Mouse (Mus musculus): ENCODE data around the gene Col1a1. TPM values are rescaled to one million over a fixed set of nuclear protein-coding genes. Genes with fewer than 3 reads are reported as not detected.

Gene Col1a1
- 1.5 TPM for polyA plus RNA-seq (2014; fragmentation: Illumina TruSeq; extraction: RNeasy Lipid Tissue Mini Kit (QIAGEN cat#74804); ENCODE audit: low read depth, low replicate concordance)

DNA sequence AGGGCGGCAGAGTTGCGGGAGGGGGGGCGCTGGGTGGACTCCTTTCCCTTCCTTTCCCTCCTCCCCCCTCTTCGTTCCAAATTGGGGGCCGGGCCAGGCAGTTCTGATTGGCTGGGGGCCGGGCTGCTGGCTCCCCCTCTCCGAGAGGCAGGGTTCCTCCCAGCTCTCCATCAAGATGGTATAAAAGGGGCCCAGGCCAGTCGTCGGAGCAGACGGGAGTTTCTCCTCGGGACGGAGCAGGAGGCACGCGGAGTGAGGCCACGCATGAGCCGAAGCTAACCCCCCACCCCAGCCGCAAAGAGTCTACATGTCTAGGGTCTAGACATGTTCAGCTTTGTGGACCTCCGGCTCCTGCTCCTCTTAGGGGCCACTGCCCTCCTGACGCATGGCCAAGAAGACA is at the start of gene Col1a1:
Col1a1 (plus strand) TSS at position 180 of the 400 bp plus-strand sequence.

DNA sequence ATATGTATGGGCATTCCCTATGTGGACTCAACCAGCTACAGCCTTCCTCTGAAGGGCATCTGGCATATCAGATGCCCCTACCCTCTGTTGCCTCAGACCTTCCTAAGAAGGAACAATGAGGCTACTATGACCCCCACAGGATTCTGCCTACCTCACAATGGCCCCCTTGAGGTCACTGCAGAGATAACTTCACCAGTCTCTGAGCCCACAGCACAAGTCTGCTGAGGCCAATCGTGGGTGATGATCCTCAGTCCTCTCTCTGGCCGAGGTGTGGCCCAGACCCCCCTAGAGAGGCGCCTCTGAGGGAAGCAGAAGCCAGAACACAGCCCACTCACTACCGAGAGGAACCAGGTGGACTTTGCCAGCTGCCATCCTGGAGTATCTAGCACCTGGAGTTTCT is 31.4 kb downstream of the Col1a1 start, which contains the start of gene Hils1:
Hils1 (plus strand) TSS at position 175 of the 400 bp plus-strand sequence.

DNA sequence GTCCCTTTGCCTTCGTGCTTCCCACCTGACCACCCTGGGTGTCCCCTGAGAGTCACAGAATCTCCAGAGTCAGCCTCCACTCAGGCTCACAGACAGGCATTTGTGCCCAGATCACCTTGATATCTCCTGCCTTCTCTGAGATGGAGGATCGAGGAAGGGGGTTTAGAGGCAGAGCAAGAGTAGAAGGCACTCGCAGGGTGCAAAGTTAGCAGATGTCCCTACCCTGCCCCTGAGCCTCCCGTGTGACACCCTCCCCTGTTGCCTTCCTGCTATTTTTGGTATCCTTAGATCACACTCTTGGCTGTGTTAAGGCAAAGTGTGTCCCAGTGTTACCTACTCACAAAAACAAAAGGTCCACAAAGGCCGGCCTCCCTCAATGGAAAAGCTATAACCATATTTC is 40.2 kb downstream of the Col1a1 start, which contains the start of gene Sgca:
Sgca (minus strand) TSS at position 129 of the 400 bp plus-strand sequence.

DNA sequence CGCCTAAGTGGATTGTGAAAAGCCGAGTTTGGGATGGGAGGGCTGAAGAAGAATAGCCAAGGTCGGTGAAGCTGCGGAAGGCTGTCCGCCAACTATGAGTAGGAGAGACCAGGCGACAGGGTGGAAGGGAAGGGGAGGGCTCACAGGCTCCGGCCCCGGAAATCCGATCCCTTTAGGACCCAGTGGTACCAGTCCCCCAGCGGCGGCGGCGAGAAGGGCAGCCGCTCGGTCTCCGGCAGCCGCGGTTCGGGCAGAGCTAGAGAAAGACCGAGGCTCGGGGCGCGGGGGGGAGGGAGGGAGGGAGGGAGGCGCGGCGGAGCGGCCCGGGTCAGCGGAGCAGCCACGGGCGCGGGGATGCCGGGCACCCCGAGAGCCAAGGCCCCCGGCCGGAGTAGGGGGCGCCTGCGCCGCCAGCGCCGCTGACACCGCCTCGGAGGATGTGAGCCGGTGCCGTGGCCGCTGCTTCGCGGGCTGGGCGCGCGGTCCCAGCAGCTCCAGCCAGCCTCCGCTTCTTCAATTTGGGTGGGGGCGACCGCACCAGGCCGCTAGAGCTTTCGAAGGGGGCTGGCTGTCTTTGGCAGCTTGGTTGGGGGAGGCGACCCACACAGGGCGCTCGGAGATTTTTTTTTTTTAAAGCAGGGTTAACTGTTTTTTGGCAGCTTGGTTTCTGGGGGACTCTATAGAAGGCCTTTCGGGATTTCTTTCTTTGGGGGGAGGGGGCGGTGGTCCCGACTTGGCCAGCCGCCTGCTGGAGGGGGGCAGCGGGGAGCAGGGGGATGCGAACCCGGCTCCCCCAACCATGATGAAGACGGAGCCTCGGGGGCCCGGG is 54.9 kb downstream of the Col1a1 start, which contains the start of gene Ppp1r9b:
Ppp1r9b (plus strand) TSS at position 287 of the 829 bp plus-strand sequence.

Other genes starting within 250 kb of the Col1a1 start
- gene Gm11541, start 231.7 kb upstream of the Col1a1 start, polyA plus RNA-seq (2014; fragmentation: Illumina TruSeq; extraction: RNeasy Lipid Tissue Mini Kit (QIAGEN cat#74804); ENCODE audit: low read depth, low replicate concordance), result not detected
- not detected for gene Cdc34b, start 194.4 kb upstream of the Col1a1 start, polyA plus RNA-seq (2014; fragmentation: Illumina TruSeq; extraction: RNeasy Lipid Tissue Mini Kit (QIAGEN cat#74804); ENCODE audit: low read depth, low replicate concordance)
- gene Tmem92, start 153.5 kb upstream of the Col1a1 start, polyA plus RNA-seq (2014; fragmentation: Illumina TruSeq; extraction: RNeasy Lipid Tissue Mini Kit (QIAGEN cat#74804); ENCODE audit: low read depth, low replicate concordance), result not detected
- gene Hils1, start 31.4 kb downstream of the Col1a1 start, polyA plus RNA-seq (2014; fragmentation: Illumina TruSeq; extraction: RNeasy Lipid Tissue Mini Kit (QIAGEN cat#74804); ENCODE audit: low read depth, low replicate concordance), result not detected
- gene Sgca, start 40.1 kb downstream of the Col1a1 start, polyA plus RNA-seq (2014; fragmentation: Illumina TruSeq; extraction: RNeasy Lipid Tissue Mini Kit (QIAGEN cat#74804); ENCODE audit: low read depth, low replicate concordance), result not detected
- 8.9 TPM for gene Ppp1r9b, start 54.8 kb downstream of the Col1a1 start, polyA plus RNA-seq (2014; fragmentation: Illumina TruSeq; extraction: RNeasy Lipid Tissue Mini Kit (QIAGEN cat#74804); ENCODE audit: low read depth, low replicate concordance)
- not detected for gene Samd14, start 73.7 kb downstream of the Col1a1 start, polyA plus RNA-seq (2014; fragmentation: Illumina TruSeq; extraction: RNeasy Lipid Tissue Mini Kit (QIAGEN cat#74804); ENCODE audit: low read depth, low replicate concordance)
- gene Pdk2, start 105.1 kb downstream of the Col1a1 start, polyA plus RNA-seq (2014; fragmentation: Illumina TruSeq; extraction: RNeasy Lipid Tissue Mini Kit (QIAGEN cat#74804); ENCODE audit: low read depth, low replicate concordance), result 11.2 TPM
- 1.5 TPM for gene Itga3, start 140.6 kb downstream of the Col1a1 start, polyA plus RNA-seq (2014; fragmentation: Illumina TruSeq; extraction: RNeasy Lipid Tissue Mini Kit (QIAGEN cat#74804); ENCODE audit: low read depth, low replicate concordance)
- not detected for gene Dlx3, start 183.9 kb downstream of the Col1a1 start, polyA plus RNA-seq (2014; fragmentation: Illumina TruSeq; extraction: RNeasy Lipid Tissue Mini Kit (QIAGEN cat#74804); ENCODE audit: low read depth, low replicate concordance)
- gene Dlx4, start 210.0 kb downstream of the Col1a1 start, polyA plus RNA-seq (2014; fragmentation: Illumina TruSeq; extraction: RNeasy Lipid Tissue Mini Kit (QIAGEN cat#74804); ENCODE audit: low read depth, low replicate concordance), result not detected

Data from kidney, adult 10 weeks (tissue).